In the genomic region with DNA sequence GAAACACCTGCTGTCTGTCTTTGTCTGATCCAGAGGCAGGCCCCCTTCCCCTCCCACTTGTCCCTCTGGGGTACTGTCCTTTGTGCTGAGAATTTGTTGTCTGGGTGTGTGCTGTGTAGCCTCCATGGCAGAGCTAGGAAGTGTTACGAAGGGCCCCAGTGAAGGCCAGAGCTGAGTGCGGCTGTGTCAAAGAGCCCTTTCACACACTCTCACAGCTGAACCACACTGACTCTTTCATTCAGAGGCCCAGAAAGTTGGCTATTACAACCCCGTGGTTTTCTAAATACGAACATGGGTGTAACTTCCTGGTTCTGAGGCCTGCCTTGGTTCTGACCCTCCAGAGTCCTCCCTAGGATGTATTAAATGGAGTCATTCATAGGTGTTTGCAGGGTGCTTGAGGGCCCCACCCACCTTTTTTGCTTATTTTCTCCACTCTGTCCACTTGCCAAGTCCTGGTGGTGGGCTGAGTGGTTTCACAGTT, we compare ENCODE assay signal across 12 mouse cellular contexts. TPM values are rescaled to one million over a fixed set of nuclear protein-coding genes. Genes with fewer than 3 reads are reported as not detected.
DNase-seq lines count a peak whose midpoint lies in the region; ATAC-seq and TF ChIP-seq lines count a peak whose summit lies in the region.
"Had no signal": no experiment of that assay in that cellular context is flagged by ENCODE, and none has a peak within 500 bp of the region (broad histone marks: within the 10 kb centered on the region; RNA-seq: fewer than 3 reads in every experiment).

No protein-coding gene starts in this region.

- no peak overlapping the region for H3K27ac ChIP-seq in intestine, embryonic 15.5 days
- H3K27ac ChIP-seq in intestine, postnatal 0 days (ENCODE audit: low read depth, low read length) = no peak overlapping the region
- H3K27ac ChIP-seq in forebrain, postnatal 0 days (ENCODE audit: low read depth, low read length) = no peak overlapping the region

- DNase-seq in ZHBTc4 (ENCODE audit: low read depth, low spot score) = peak; percentile 38
- no peak for DNase-seq in forebrain, postnatal 0 days
- peak; percentile 23 for DNase-seq in mesoderm, embryonic 11.5 days (ENCODE audit: low read depth, low spot score)
- DNase-seq in retina, embryonic 14.5 days (ENCODE audit: low spot score) = no peak
- DNase-seq in ovary, postnatal 36 days (ENCODE audit: low spot score) = no peak
- DNase-seq: kidney, adult 11 months; retina, postnatal 1 day had no signal

- no peak overlapping the region for H3K9ac ChIP-seq in intestine, embryonic 15.5 days
- H3K9ac ChIP-seq in intestine, postnatal 0 days (ENCODE audit: low read depth, low read length) = no peak overlapping the region
- H3K9ac ChIP-seq in forebrain, postnatal 0 days = no peak overlapping the region
- H3K9ac ChIP-seq: heart, embryonic 12.5 days had no signal

- H3K4me2 ChIP-seq in intestine, embryonic 15.5 days (replicated peaks) = no peak overlapping the region
- no peak overlapping the region for H3K4me2 ChIP-seq in intestine, postnatal 0 days (replicated peaks; ENCODE audit: low read depth)
- no peak overlapping the region for H3K4me2 ChIP-seq in forebrain, postnatal 0 days (ENCODE audit: low read depth)
- H3K4me2 ChIP-seq: heart, embryonic 12.5 days had no signal

- no peak for TF ChIP-seq CTCF in intestine, postnatal 0 days (IDR thresholded peaks at IDR 0.05; ENCODE audit: low read depth)
- no peak for TF ChIP-seq CTCF in forebrain, postnatal 0 days (IDR thresholded peaks at IDR 0.05; ENCODE audit: low read depth)

- H3K4me3 ChIP-seq in intestine, embryonic 15.5 days (replicated peaks) = no peak overlapping the region
- no peak overlapping the region for H3K4me3 ChIP-seq in intestine, postnatal 0 days (ENCODE audit: low read depth, low read length)
- no peak overlapping the region for H3K4me3 ChIP-seq in forebrain, postnatal 0 days (ENCODE audit: low read depth, low read length)
- H3K4me3 ChIP-seq: heart, embryonic 12.5 days had no signal

- no peaks in the 10 kb centered on the region for H3K9me3 ChIP-seq in intestine, embryonic 15.5 days
- H3K9me3 ChIP-seq in intestine, postnatal 0 days (ENCODE audit: control insufficient read depth) = no peaks in the 10 kb centered on the region
- H3K9me3 ChIP-seq in forebrain, postnatal 0 days (ENCODE audit: low read length) = no peaks in the 10 kb centered on the region
- H3K9me3 ChIP-seq: heart, embryonic 12.5 days had no signal

- H3K27me3 ChIP-seq in intestine, embryonic 15.5 days (replicated peaks) = no peaks in the 10 kb centered on the region
- H3K27me3 ChIP-seq in intestine, postnatal 0 days (replicated peaks; ENCODE audit: control insufficient read depth, insufficient read depth, low read length) = no peaks in the 10 kb centered on the region
- H3K27me3 ChIP-seq in forebrain, postnatal 0 days (ENCODE audit: insufficient read depth, low read length) = no peaks in the 10 kb centered on the region
- H3K27me3 ChIP-seq: heart, embryonic 12.5 days; Patski had no signal

- H3K36me3 ChIP-seq in intestine, embryonic 15.5 days = no peaks in the 10 kb centered on the region
- no peaks in the 10 kb centered on the region for H3K36me3 ChIP-seq in intestine, postnatal 0 days (ENCODE audit: control insufficient read depth, insufficient read depth)
- no peaks in the 10 kb centered on the region for H3K36me3 ChIP-seq in forebrain, postnatal 0 days (ENCODE audit: insufficient read depth)
- H3K36me3 ChIP-seq: heart, embryonic 12.5 days had no signal

- WGBS in intestine, embryonic 15.5 days = 69% methylated on average over 4 of the region's 4 CpGs
- 58% methylated on average over 4 of the region's 4 CpGs for WGBS in intestine, postnatal 0 days
- whole genome bisulfite sequencing in forebrain, postnatal 0 days = 38% methylated on average over 4 of the region's 4 CpGs

- H3K4me1 ChIP-seq in intestine, embryonic 15.5 days (replicated peaks) = no peaks in the 10 kb centered on the region
- 0 out of 2 replicates have a peak, but pooled peaks cover 4% of the 10 kb centered on the region for H3K4me1 ChIP-seq in intestine, postnatal 0 days (replicated peaks; ENCODE audit: control insufficient read depth, insufficient read depth, low read length)
- no peaks in the 10 kb centered on the region for H3K4me1 ChIP-seq in forebrain, postnatal 0 days (ENCODE audit: insufficient read depth)
- H3K4me1 ChIP-seq: heart, embryonic 12.5 days had no signal

- ATAC-seq in intestine, embryonic 15.5 days = 0 out of 2 replicates have a peak, but pooled peaks have one; percentile 33
- no peak for ATAC-seq in intestine, postnatal 0 days
- peak; percentile 81 for ATAC-seq in forebrain, postnatal 0 days
- ATAC-seq in activated CD4-positive, CD25-positive, alpha-beta regulatory T cell, adult 4 months = no peak
- ATAC-seq: Patski had no signal

RNA-seq across cellular contexts. Expression of gene Lgals3, which starts 25.7 kb away (rescaled TPM):
- 19.5 and 25.7 TPM in 2 replicates for polyA plus RNA-seq in intestine, embryonic 15.5 days (2015; fragmentation: Nextera tagmentation; extraction: Ambion mirVana)
- polyA plus RNA-seq in intestine, postnatal 0 days (2015; fragmentation: Nextera tagmentation; extraction: Ambion mirVana) = 207 and 273 TPM in 2 replicates
- total RNA-seq in forebrain, postnatal 0 days (2014; rRNA removed) = 2.1 and 3.4 TPM in 2 replicates
- 5.1 and 9.0 TPM in 2 replicates for polyA plus RNA-seq in forebrain, postnatal 0 days (2015; fragmentation: Nextera tagmentation; extraction: Ambion mirVana)
- 10 to 100 TPM; 43.2 to 70.4 TPM for polyA plus RNA-seq in activated CD4-positive, CD25-positive, alpha-beta regulatory T cell, adult 4 months (2017; shearing (Covaris generic))

RNA-seq across cellular contexts. Expression of gene Mapk1ip1l, which starts 43.8 kb away (rescaled TPM):
- 61.5 and 63.4 TPM in 2 replicates for polyA plus RNA-seq in intestine, embryonic 15.5 days (2015; fragmentation: Nextera tagmentation; extraction: Ambion mirVana)
- polyA plus RNA-seq in intestine, postnatal 0 days (2015; fragmentation: Nextera tagmentation; extraction: Ambion mirVana) = 30.8 and 31.2 TPM in 2 replicates
- total RNA-seq in forebrain, postnatal 0 days (2014; rRNA removed) = 41.2 and 60.4 TPM in 2 replicates
- 24.4 and 36.7 TPM in 2 replicates for polyA plus RNA-seq in forebrain, postnatal 0 days (2015; fragmentation: Nextera tagmentation; extraction: Ambion mirVana)
- 10 to 100 TPM; 50.1 to 56.1 TPM for polyA plus RNA-seq in activated CD4-positive, CD25-positive, alpha-beta regulatory T cell, adult 4 months (2017; shearing (Covaris generic))

Comparison
In these comparisons a context has a peak if more than half of its experiments do, and no peak if none do; other contexts are left out.
1. ATAC-seq: peak in intestine, embryonic 15.5 days (single experiment) and forebrain, postnatal 0 days (single experiment); none in intestine, postnatal 0 days (single experiment) and activated CD4-positive, CD25-positive, alpha-beta regulatory T cell, adult 4 months (single experiment).
2. DNase-seq: peak in ZHBTc4 (single experiment) and mesoderm, embryonic 11.5 days (single experiment); none in forebrain, postnatal 0 days (single experiment), retina, embryonic 14.5 days (single experiment) and ovary, postnatal 36 days (single experiment).